Mouse (Mus musculus) thymus, adult 2 months (tissue): ENCODE results near the gene Pip5k1a.
"Not testable (repeated sequence)": the region's sequence is repeated elsewhere in the genome, so short reads cannot be mapped to it uniquely, and the experiment has no call there.

Experiments used
- CTCF ChIP-seq: fragments of 200-500 bp; IDR thresholded peaks from 2 replicates; pipeline ENCODE4 v1.5.1; 2012; ENCODE audit warnings: mild to moderate bottlenecking, control low read depth, low read length, moderate library complexity, borderline replicate concordance; ENCODE audit not compliant: control insufficient read depth, poor library complexity, insufficient read depth; ENCODE audit errors: extremely low read depth
- POLR2A ChIP-seq: fragments of 200-500 bp; IDR thresholded peaks from 2 replicates; pipeline ENCODE4 v1.6.1; 2012; ENCODE audit warnings: mild to moderate bottlenecking, low read length, control low read depth, moderate library complexity; ENCODE audit not compliant: control insufficient read depth, poor library complexity, insufficient read depth; ENCODE audit errors: extremely low read depth

GRCm38 (mm10) chr3:95107308-95107707 lies 578 bp upstream of the Pip5k1a start:
- not testable (repeated sequence) for TF ChIP-seq CTCF, POLR2A
